Mouse (Mus musculus) embryonic fibroblast, embryonic 13.5 days (primary cell): ENCODE data around the gene Map3k10.

Experiments used
- CTCF ChIP-seq: IDR thresholded peaks from 2 replicates; pipeline ENCODE4 v1.5.1; 2011; ENCODE audit warnings: mild to moderate bottlenecking, control low read depth, low read length, moderate library complexity, borderline replicate concordance; ENCODE audit not compliant: insufficient read depth
- POLR2A ChIP-seq: IDR thresholded peaks from 2 replicates; pipeline ENCODE4 v1.6.1; 2011; ENCODE audit warnings: low read depth, mild to moderate bottlenecking, control low read depth, low read length, moderate library complexity

GRCm38 (mm10) chr7:27627707-27628106, 46.7 kb downstream of the Map3k10 start:
- TF ChIP-seq POLR2A = no peak
- no peak for TF ChIP-seq CTCF
